Mouse (Mus musculus) R1 (cell line): ENCODE data around the gene Myrip.

Source experiments
- DNase-seq: peaks from one replicate; pipeline ENCODE4 v3.0.0-alpha.2; 2018; ENCODE audit warnings: low read depth, low spot score

Gene Myrip

GRCm38 (mm10) chr9:120338172-120338571 lies 36.9 kb downstream of the Myrip start:
- peak; percentile 31 for DNase-seq

GRCm38 (mm10) chr9:120339975-120340695 lies 38.8 kb downstream of the Myrip start:
- peak; percentile 44 for DNase-seq

DNA sequence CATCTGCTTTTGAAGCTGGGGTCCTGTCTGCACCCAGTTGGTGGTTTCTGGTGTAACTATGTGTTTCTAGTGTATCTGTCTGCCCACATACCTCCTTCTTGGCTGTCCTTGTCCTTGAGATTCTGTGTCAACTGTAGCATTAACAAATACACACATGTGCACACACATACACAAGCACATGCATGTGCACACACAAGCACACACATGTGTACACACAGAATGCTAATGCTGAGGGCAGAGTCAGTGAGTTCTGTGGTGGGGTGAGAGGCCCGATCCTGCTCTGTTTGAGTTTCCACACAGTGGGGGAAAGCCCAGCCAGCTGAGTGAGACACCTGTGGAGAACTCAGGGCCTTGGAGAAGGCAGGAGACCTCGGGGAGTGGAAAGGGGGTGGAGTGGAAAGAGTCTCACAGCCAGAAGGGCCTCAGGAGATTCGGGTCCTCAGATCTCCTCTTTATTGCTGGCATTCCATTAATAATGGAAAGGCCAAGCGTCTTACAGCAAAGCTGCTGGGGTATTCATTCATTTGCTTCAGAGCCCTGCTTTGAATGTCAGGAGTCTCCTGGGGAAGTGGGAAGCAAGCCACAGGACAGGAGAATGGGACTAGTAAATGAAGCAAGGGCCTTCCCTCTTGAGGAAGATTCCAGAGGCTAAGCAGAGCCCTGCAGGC lies 41.9 kb downstream of the Myrip start:
- DNase-seq: no peak

DNA sequence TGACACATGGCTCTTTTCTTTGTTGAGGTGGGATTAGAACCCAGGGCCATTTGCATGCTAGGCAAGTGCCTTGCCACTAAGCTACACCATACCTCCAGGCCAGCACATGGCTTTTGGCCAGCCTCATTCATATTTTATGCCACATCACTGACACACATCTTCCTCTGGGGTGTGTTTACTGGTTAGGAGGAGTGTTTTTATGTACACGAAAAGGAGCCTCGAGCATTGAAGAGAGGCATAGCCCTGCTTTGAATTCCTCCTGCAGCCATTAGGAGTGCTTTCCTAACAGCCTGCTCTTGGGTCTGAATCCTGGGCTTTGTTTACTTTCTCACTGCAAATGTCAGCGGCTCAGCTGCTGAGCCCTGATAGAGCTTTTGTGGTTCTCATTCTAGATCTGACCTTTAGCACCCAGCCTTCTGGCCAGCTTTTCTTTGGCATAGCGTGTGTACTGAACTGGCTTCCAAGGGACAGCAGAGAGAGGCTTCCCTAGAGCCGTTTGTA lies 44.4 kb downstream of the Myrip start:
- DNase-seq: no peak

DNA sequence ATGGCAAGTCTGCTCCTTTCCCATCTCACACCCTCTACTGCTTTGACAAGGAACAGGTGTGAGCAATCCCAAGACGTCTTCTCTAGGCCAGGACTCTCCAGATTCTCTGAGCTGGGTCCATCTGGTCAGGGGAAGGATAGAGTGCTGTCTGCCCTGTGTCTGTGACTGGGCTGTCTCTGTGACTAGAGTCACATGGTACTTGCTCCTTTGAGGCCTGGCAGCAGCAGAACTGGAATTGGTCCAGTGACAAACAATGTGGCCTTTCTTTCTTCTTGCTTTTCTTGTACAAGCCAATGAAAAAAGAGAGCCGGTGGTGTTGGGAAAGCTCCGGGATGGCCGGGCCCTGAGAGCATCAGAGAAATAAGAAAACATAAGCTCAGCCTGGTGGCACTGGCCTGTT lies 47.8 kb downstream of the Myrip start:
- DNase-seq: no peak

GRCm38 (mm10) chr9:120350346-120350745 lies 49.0 kb downstream of the Myrip start:
- no peak for DNase-seq

GRCm38 (mm10) chr9:120351061-120351460 lies 49.7 kb downstream of the Myrip start:
- DNase-seq: no peak

GRCm38 (mm10) chr9:120351474-120351873 lies 50.2 kb downstream of the Myrip start:
- DNase-seq: no peak

- no peak for DNase-seq
Observed at GRCm38 (mm10) chr9:120353036-120353435, 51.7 kb downstream of the Myrip start.

GRCm38 (mm10) chr9:120353967-120354366 lies 52.7 kb downstream of the Myrip start:
- peak; percentile 39 for DNase-seq

DNA sequence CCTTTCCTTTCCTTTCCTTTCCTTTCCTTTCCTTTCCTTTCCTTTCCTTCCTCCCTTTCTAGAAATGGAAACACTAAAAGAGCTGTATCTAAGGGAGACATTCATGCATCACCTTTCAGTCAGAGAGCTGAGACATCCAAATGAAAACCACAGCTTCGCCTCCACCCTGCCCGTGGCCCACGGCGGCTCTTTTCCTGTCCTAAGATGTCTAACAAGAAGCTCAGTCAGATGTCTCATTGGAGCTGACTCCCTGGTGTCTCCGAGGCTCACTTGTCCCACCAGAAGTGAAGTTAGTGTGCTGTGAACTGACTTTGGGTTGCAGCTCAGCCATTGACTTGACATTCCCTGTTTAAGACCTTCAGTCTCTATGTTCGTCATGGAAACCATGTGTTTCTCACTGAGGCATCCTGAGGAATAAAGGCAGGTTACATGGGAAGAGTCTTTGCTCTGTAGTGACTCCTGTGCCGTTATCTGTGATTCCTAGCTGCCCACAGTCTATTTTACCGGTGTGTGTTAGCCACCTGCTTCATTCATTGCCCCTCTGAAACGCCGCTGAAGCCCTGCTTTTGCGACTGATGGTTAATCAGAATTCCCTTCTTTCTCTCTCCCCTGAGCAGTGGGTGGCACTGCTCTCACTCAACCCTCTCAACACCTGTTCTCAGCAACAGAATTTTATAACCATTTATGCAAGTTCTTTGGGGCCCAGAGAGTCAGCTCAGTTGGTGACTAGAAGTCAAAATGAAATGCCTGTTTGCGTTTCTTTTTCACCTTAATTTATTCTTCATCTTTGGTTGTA lies 53.4 kb downstream of the Myrip start:
- no peak for DNase-seq

DNA sequence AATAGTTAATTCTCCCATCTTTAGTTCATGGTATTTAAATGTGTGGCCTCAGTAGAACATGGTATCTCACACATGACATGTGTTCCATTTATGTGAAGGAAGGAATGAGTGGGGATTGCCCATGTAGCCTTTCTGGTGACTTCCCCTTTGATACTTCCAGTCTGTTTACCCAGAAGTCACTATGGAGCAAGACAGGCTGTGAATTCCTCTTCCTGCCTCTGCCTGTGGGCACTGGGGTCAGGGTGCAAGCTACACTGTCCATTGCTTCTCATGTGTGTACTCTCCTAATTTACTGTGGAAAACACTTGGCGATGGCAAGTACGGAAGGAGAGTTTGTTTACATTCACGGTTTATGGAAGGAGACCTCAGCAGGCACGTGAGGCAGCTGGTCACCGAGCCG lies 55.2 kb downstream of the Myrip start:
- DNase-seq: no peak

GRCm38 (mm10) chr9:120358060-120358459 lies 56.7 kb downstream of the Myrip start:
- DNase-seq: no peak

- no peak for DNase-seq
Observed at GRCm38 (mm10) chr9:120360397-120361177, 59.3 kb downstream of the Myrip start.

GRCm38 (mm10) chr9:120361656-120362055 lies 60.3 kb downstream of the Myrip start:
- DNase-seq: no peak

- no peak for DNase-seq
Observed at GRCm38 (mm10) chr9:120362684-120363083, 61.4 kb downstream of the Myrip start.

DNA sequence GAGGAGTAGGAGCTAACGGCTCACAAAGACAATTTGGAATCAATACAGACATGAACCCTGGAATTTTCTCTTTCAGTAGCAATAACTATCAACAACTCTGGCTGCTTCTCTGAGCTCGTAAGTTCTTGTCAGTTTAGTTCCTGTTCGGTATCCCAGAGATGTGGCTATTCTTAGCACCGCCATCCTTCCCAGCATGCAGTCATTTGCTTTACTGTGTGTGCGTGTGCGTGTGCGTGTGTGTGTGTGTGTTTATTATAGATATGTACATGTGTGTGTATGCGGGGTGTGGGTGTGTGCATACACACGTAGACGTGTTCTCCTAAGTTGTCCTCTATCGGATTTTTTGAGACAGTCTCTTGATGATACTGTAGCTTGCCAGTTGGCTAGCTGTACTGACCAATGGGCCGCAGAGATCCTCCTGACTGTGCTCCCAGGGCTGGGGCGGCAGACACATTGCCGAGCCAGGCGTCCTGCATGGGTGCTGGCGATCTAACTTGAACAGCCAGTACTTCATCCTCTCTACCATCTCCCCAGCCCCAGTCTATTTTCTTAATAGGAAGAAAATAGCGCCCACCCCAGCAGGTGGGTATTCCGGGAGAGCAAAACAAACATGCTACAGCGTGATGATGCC lies 63.5 kb downstream of the Myrip start:
- DNase-seq: no peak

- DNase-seq: peak; percentile 15
Observed at GRCm38 (mm10) chr9:120367526-120367925, 66.2 kb downstream of the Myrip start.

GRCm38 (mm10) chr9:120371633-120372032 lies 70.3 kb downstream of the Myrip start:
- no peak for DNase-seq

DNA sequence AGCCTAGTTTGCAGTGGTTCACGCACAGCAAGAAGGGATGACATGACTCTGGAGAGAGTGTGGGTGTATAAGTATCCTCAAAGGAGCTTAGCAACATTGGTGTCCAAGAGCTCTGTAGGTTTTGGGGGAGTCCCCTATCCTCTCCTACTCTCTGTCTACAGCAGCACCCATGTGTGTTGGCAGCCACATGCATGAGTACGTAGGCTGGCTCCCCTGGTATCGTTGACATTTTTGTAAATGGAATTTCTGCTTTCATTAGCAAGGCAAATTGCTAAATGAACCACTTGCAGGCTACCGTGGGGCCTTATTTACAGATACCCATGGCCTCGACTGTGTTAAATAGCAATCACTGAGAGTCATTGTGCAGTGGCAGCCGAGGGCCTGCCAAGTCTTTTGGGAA lies 71.0 kb downstream of the Myrip start:
- DNase-seq: no peak

DNA sequence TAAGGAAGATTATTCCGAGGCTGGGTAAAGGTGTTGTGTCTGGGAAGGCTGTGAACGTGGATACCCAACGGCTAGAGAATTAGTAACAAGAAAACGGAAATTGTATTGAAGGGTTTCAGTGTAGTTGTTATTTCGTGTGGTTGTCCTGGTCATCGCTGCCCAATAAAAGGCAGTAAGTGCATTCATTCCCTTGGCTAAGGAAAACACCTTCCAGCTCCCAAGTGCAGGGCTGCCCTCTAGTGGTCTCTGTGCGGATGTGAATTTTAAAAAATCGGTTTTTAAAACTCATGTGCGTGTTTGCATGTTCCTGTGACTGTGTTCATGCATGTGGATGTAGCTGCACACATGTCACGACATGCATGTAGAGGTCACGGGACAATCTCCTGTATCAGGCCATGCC lies 76.4 kb downstream of the Myrip start:
- peak; percentile 39 for DNase-seq
